In genomic region chr17:12415031-12415735, GRCm38 (mm10) we compare ENCODE assay signal across 10 mouse cellular contexts. TPM values are rescaled to one million over a fixed set of nuclear protein-coding genes. Genes with fewer than 3 reads are reported as not detected.
DNase-seq lines count a peak whose midpoint lies in the region; ATAC-seq and TF ChIP-seq lines count a peak whose summit lies in the region.
"Had no signal": no experiment of that assay in that cellular context is flagged by ENCODE, and none has a peak within 500 bp of the region (broad histone marks: within the 10 kb centered on the region; RNA-seq: fewer than 3 reads in every experiment).

No protein-coding gene starts in this region.

- H3K4me1 ChIP-seq in midbrain, embryonic 10.5 days: peaks cover 15% of the 10 kb centered on the region
- no peaks in the 10 kb centered on the region for H3K4me1 ChIP-seq in midbrain, postnatal 0 days (ENCODE audit: insufficient read depth, low read length)
- peaks cover 41% of the 10 kb centered on the region for H3K4me1 ChIP-seq in limb, embryonic 10.5 days
- H3K4me1 ChIP-seq in stomach, postnatal 0 days (replicated peaks; ENCODE audit: control insufficient read depth, insufficient read depth): 0 out of 2 replicates have a peak, but pooled peaks cover 4% of the 10 kb centered on the region
- H3K4me1 ChIP-seq: neural tube, embryonic 12.5 days had no signal

- 0 out of 2 replicates have a peak overlapping the region, but pooled peaks have one; percentile 7 for H3K27ac ChIP-seq in midbrain, embryonic 10.5 days (replicated peaks)
- H3K27ac ChIP-seq in midbrain, postnatal 0 days (ENCODE audit: low read depth, low read length): no peak overlapping the region
- peak overlapping the region; percentile 80 for H3K27ac ChIP-seq in limb, embryonic 10.5 days
- peak overlapping the region; percentile 45; the same call in 1 of the 2 replicates for H3K27ac ChIP-seq in stomach, postnatal 0 days (replicated peaks)
- H3K27ac ChIP-seq: neural tube, embryonic 12.5 days had no signal

- no peaks in the 10 kb centered on the region for H3K36me3 ChIP-seq in midbrain, embryonic 10.5 days
- H3K36me3 ChIP-seq in midbrain, postnatal 0 days (ENCODE audit: insufficient read depth, low read length): no peaks in the 10 kb centered on the region
- H3K36me3 ChIP-seq in limb, embryonic 10.5 days: no peaks in the 10 kb centered on the region
- H3K36me3 ChIP-seq in stomach, postnatal 0 days (ENCODE audit: control insufficient read depth, insufficient read depth, low read length): no peaks in the 10 kb centered on the region
- H3K36me3 ChIP-seq: neural tube, embryonic 12.5 days had no signal

- no peak for ATAC-seq in midbrain, postnatal 0 days (ENCODE audit: low FRiP score)
- ATAC-seq in stomach, postnatal 0 days (ENCODE audit: low FRiP score, low TSS enrichment): peak; percentile 67
- no peak for ATAC-seq in inflammation-experienced regulatory T-cells, adult 6 months

- H3K9ac ChIP-seq in midbrain, postnatal 0 days (replicated peaks; ENCODE audit: low read length, poor library complexity, severe bottlenecking): no peak overlapping the region
- no peak overlapping the region for H3K9ac ChIP-seq in stomach, postnatal 0 days (ENCODE audit: low read length)
- H3K9ac ChIP-seq: neural tube, embryonic 12.5 days had no signal

- no peaks in the 10 kb centered on the region for H3K9me3 ChIP-seq in midbrain, embryonic 10.5 days (replicated peaks)
- H3K9me3 ChIP-seq in midbrain, postnatal 0 days (ENCODE audit: low read length): no peaks in the 10 kb centered on the region
- H3K9me3 ChIP-seq in limb, embryonic 10.5 days (replicated peaks): no peaks in the 10 kb centered on the region
- no peaks in the 10 kb centered on the region for H3K9me3 ChIP-seq in stomach, postnatal 0 days (ENCODE audit: control insufficient read depth, low read length)
- H3K9me3 ChIP-seq: neural tube, embryonic 12.5 days had no signal

- TF ChIP-seq CTCF in midbrain, postnatal 0 days (IDR thresholded peaks at IDR 0.05): no peak
- no peak for TF ChIP-seq CTCF in stomach, postnatal 0 days (IDR thresholded peaks at IDR 0.05; ENCODE audit: low read depth)

- H3K4me2 ChIP-seq in midbrain, postnatal 0 days (ENCODE audit: low read depth, low read length, poor library complexity, severe bottlenecking): no peak overlapping the region
- H3K4me2 ChIP-seq in stomach, postnatal 0 days (replicated peaks; ENCODE audit: low read depth): no peak overlapping the region
- H3K4me2 ChIP-seq: neural tube, embryonic 12.5 days had no signal

- 56% methylated on average over 15 of the region's 15 CpGs for WGBS in midbrain, embryonic 10.5 days
- WGBS in midbrain, postnatal 0 days: 61% methylated on average over 15 of the region's 15 CpGs
- WGBS in limb, embryonic 10.5 days: 40% methylated on average over 15 of the region's 15 CpGs
- WGBS in stomach, postnatal 0 days: 33% methylated on average over 15 of the region's 15 CpGs

- no peak overlapping the region for H3K4me3 ChIP-seq in midbrain, embryonic 10.5 days
- H3K4me3 ChIP-seq in midbrain, postnatal 0 days (ENCODE audit: low read depth, low read length): no peak overlapping the region
- H3K4me3 ChIP-seq in limb, embryonic 10.5 days: no peak overlapping the region
- H3K4me3 ChIP-seq in stomach, postnatal 0 days (ENCODE audit: low read depth, low read length): no peak overlapping the region
- H3K4me3 ChIP-seq: neural tube, embryonic 12.5 days had no signal

- H3K27me3 ChIP-seq in midbrain, embryonic 10.5 days (ENCODE audit: low read depth, poor library complexity, severe bottlenecking): no peaks in the 10 kb centered on the region
- H3K27me3 ChIP-seq in midbrain, postnatal 0 days (ENCODE audit: insufficient read depth, low read length): no peaks in the 10 kb centered on the region
- H3K27me3 ChIP-seq in limb, embryonic 10.5 days (ENCODE audit: low read depth, poor library complexity, severe bottlenecking): no peaks in the 10 kb centered on the region
- H3K27me3 ChIP-seq in stomach, postnatal 0 days (ENCODE audit: control insufficient read depth, insufficient read depth, low read length): no peaks in the 10 kb centered on the region
- H3K27me3 ChIP-seq: neural tube, embryonic 12.5 days had no signal

- peak; percentile 48 for DNase-seq in adrenal gland, postnatal 10 days
- DNase-seq in adrenal gland, postnatal 25 days: no peak
- no peak for DNase-seq in midbrain, embryonic 10.5 days (ENCODE audit: low spot score)
- no peak for DNase-seq in midbrain, postnatal 0 days (ENCODE audit: low spot score)
- DNase-seq in limb, embryonic 10.5 days (ENCODE audit: low spot score): peak; percentile 50
- DNase-seq in stomach, postnatal 0 days (ENCODE audit: low spot score): peak; percentile 26
- no peak for DNase-seq in adrenal gland, postnatal 4 days (ENCODE audit: low spot score in 2 of 2)
- DNase-seq: thymus, postnatal 14 days had no signal

- TF ChIP-seq EP300 in stomach, postnatal 0 days (optimal IDR thresholded peaks at IDR 0.05): no peak

RNA-seq across cellular contexts. Expression of gene Plg, which starts 36.8 kb away (rescaled TPM):
- total RNA-seq in adrenal gland, postnatal 10 days (2021): 100 to 1,000 TPM; 184 to 460 TPM
- total RNA-seq in adrenal gland, postnatal 25 days (2021): 16.7 TPM in 1 of 2 replicates, not detected in the other
- not detected in 2 replicates for polyA plus RNA-seq in midbrain, embryonic 10.5 days (2016; fragmentation: Nextera tagmentation; extraction: Ambion mirVana)
- total RNA-seq in midbrain, postnatal 0 days (2014; rRNA removed): not detected in 2 replicates
- not detected in 2 replicates for polyA plus RNA-seq in midbrain, postnatal 0 days (2015; fragmentation: Nextera tagmentation; extraction: Ambion mirVana)
- 0.09 TPM in 1 of 2 replicates, not detected in the other for polyA plus RNA-seq in limb, embryonic 10.5 days (2016; fragmentation: Nextera tagmentation; extraction: Ambion mirVana)
- 0.95 and 2.5 TPM in 2 replicates for polyA plus RNA-seq in stomach, postnatal 0 days (2015; fragmentation: Nextera tagmentation; extraction: Ambion mirVana)
- total RNA-seq in adrenal gland, postnatal 4 days (2021): 100 to 1,000 TPM in 1 of 2 experiments, 1 to 10 TPM in 1; 4.5 to 184 TPM
- polyA plus RNA-seq in inflammation-experienced regulatory T-cells, adult 6 months (2017; shearing (Covaris generic)): not detected

Comparison
In these comparisons a context has a peak if more than half of its experiments do, and no peak if none do; other contexts are left out.
1. DNase-seq: peak in adrenal gland, postnatal 10 days (single experiment), limb, embryonic 10.5 days (single experiment) and stomach, postnatal 0 days (single experiment); none in adrenal gland, postnatal 25 days (single experiment), midbrain, embryonic 10.5 days (single experiment), midbrain, postnatal 0 days (single experiment) and adrenal gland, postnatal 4 days (0 of 2).